9 mouse cellular contexts compared by ENCODE assay signal in genomic region chr19:6552302-6553028, GRCm38 (mm10). TPM values are rescaled to one million over a fixed set of nuclear protein-coding genes. Genes with fewer than 3 reads are reported as not detected.
DNase-seq lines count a peak whose midpoint lies in the region; ATAC-seq and TF ChIP-seq lines count a peak whose summit lies in the region.
"Had no signal": no experiment of that assay in that cellular context is flagged by ENCODE, and none has a peak within 500 bp of the region (broad histone marks: within the 10 kb centered on the region; RNA-seq: fewer than 3 reads in every experiment).

No protein-coding gene starts in this region.

- no peak overlapping the region for H3K4me3 ChIP-seq in ES-E14 (ENCODE audit: insufficient read depth in 1 of 2, low read depth in 1 of 2, low read length in 2 of 2, poor library complexity in 1 of 2, severe bottlenecking in 1 of 2)
- H3K4me3 ChIP-seq in forebrain, embryonic 14.5 days (ENCODE audit: low read depth, low read length): no peak overlapping the region
- no peak overlapping the region for H3K4me3 ChIP-seq in liver, adult 2 months (ENCODE audit: insufficient read depth, low read depth, low read length)
- H3K4me3 ChIP-seq in small intestine, adult 2 months (ENCODE audit: low read depth, low read length): no peak overlapping the region
- H3K4me3 ChIP-seq: megakaryocyte, embryonic 14.5 days had no signal

- no peaks in the 10 kb centered on the region for H3K27me3 ChIP-seq in forebrain, embryonic 14.5 days (replicated peaks; ENCODE audit: control insufficient read depth, insufficient read depth, low read length)
- H3K27me3 ChIP-seq in liver, adult 2 months (ENCODE audit: control insufficient read depth, insufficient read depth, low read length): no peaks in the 10 kb centered on the region
- H3K27me3 ChIP-seq in small intestine, adult 2 months (ENCODE audit: control insufficient read depth, insufficient read depth, low read length): no peaks in the 10 kb centered on the region

- no peaks in the 10 kb centered on the region for H3K9me3 ChIP-seq in ES-E14 (ENCODE audit: control insufficient read depth, insufficient read depth, low read depth, low read length)
- H3K9me3 ChIP-seq in forebrain, embryonic 14.5 days (replicated peaks; ENCODE audit: control insufficient read depth, low read length): no peaks in the 10 kb centered on the region
- H3K9me3 ChIP-seq: megakaryocyte, embryonic 14.5 days had no signal

- in situ Hi-C loops in ES-E14 (cut with MboI; ENCODE audit: low sequenced_read_pairs in 2 of 2, unreplicated experiment in 2 of 2): no loop called here

- H3K27ac ChIP-seq in ES-E14 (ENCODE audit: insufficient read depth, low read depth, low read length, poor library complexity, severe bottlenecking): no peak overlapping the region
- no peak overlapping the region for H3K27ac ChIP-seq in forebrain, embryonic 14.5 days (ENCODE audit: low read depth, low read length)
- no peak overlapping the region for H3K27ac ChIP-seq in liver, adult 2 months (replicated peaks; ENCODE audit: insufficient read depth, low read depth, low read length)
- no peak overlapping the region for H3K27ac ChIP-seq in small intestine, adult 2 months (ENCODE audit: insufficient read depth, low read depth, low read length)

- H3K36me3 ChIP-seq in ES-E14 (ENCODE audit: control insufficient read depth, insufficient read depth, low read length, poor library complexity, severe bottlenecking): no peaks in the 10 kb centered on the region
- no peaks in the 10 kb centered on the region for H3K36me3 ChIP-seq in forebrain, embryonic 14.5 days (ENCODE audit: control insufficient read depth, insufficient read depth, low read length)
- H3K36me3 ChIP-seq in liver, adult 2 months (ENCODE audit: control insufficient read depth, insufficient read depth, low read length): no peaks in the 10 kb centered on the region
- H3K36me3 ChIP-seq in small intestine, adult 2 months (ENCODE audit: control insufficient read depth, insufficient read depth, low read length): no peaks in the 10 kb centered on the region

- H3K9ac ChIP-seq in ES-E14 (ENCODE audit: insufficient read depth, low read depth, low read length, poor library complexity, severe bottlenecking): no peak overlapping the region
- no peak overlapping the region for H3K9ac ChIP-seq in forebrain, embryonic 14.5 days (ENCODE audit: low read length)
- H3K9ac ChIP-seq in liver, adult 2 months (ENCODE audit: low read depth, low read length): no peak overlapping the region

- WGBS in forebrain, embryonic 14.5 days: 89% methylated on average over 4 of the region's 4 CpGs
- 78% methylated on average over 4 of the region's 4 CpGs for WGBS in liver, adult 2 months
- WGBS in small intestine, adult 2 months: 74% methylated on average over 4 of the region's 4 CpGs

- peak; percentile 86 for TF ChIP-seq CTCF in liver, adult 2 months (IDR thresholded peaks at IDR 0.05; ENCODE audit: low read depth, low read length)
- peak; percentile 62; the same call in 1 of the 2 replicates for TF ChIP-seq CTCF in small intestine, adult 2 months (IDR thresholded peaks at IDR 0.05; ENCODE audit: extremely low read depth, insufficient read length, insufficient replicate concordance, low read depth, low read length)

- no peak overlapping the region for H3K4me2 ChIP-seq in forebrain, embryonic 14.5 days (ENCODE audit: low read length)

- DNase-seq in layer of hippocampus, postnatal 10 days (ENCODE audit: low spot score in 2 of 2): peak; percentile 80 to 85
- no peak for DNase-seq in layer of hippocampus, adult 11-12 months (ENCODE audit: low spot score)
- DNase-seq in ES-E14 (ENCODE audit: low read depth, low spot score): peak; percentile 44
- DNase-seq in brain, adult 2 months (ENCODE audit: low read depth, low spot score): peak; percentile 82
- DNase-seq in forebrain, embryonic 14.5 days (ENCODE audit: low spot score): no peak
- peak; percentile 67 for DNase-seq in liver, adult 2 months (ENCODE audit: extremely low read depth, low read depth, low spot score)
- no peak for DNase-seq in yolk sac, embryonic 10.5 days (ENCODE audit: low spot score)

- no peaks in the 10 kb centered on the region for H3K79me2 ChIP-seq in liver, adult 2 months (ENCODE audit: control insufficient read depth, insufficient read depth, low read length)

- 0 out of 2 replicates have a peak, but pooled peaks have one; percentile 34 for ATAC-seq in forebrain, embryonic 14.5 days

- TF ChIP-seq POLR2A in liver, adult 2 months (IDR thresholded peaks at IDR 0.05; ENCODE audit: extremely low read depth, insufficient read depth, low read length): no peak
- no peak for TF ChIP-seq POLR2A in small intestine, adult 2 months (IDR thresholded peaks at IDR 0.05; ENCODE audit: low read depth, low read length)

- H3K4me1 ChIP-seq in ES-E14 (ENCODE audit: control insufficient read depth in 2 of 2, insufficient read depth in 2 of 2, low read length in 2 of 2, poor library complexity in 1 of 2): no peaks in the 10 kb centered on the region
- H3K4me1 ChIP-seq in forebrain, embryonic 14.5 days (ENCODE audit: control insufficient read depth, insufficient read depth, low read length): peaks cover 6% of the 10 kb centered on the region; the same call in 1 of the 2 replicates
- H3K4me1 ChIP-seq in liver, adult 2 months (ENCODE audit: control insufficient read depth, insufficient read depth, low read length): peaks cover 10% of the 10 kb centered on the region
- no peaks in the 10 kb centered on the region for H3K4me1 ChIP-seq in small intestine, adult 2 months (ENCODE audit: control insufficient read depth, insufficient read depth, insufficient read length, low read length)

TF ChIP-seq in ES-E14, 5 proteins besides CTCF, POLR2A, EP300 and RAD21:
- TF ChIP-seq CHD2 (IDR thresholded peaks at IDR 0.05; ENCODE audit: low read depth, low read length): no peak
- no peak for TF ChIP-seq ZC3H11A (IDR thresholded peaks at IDR 0.05; ENCODE audit: borderline replicate concordance, low read depth, low read length)
- no peak for TF ChIP-seq ZNF384 (IDR thresholded peaks at IDR 0.05; ENCODE audit: low read depth, low read length)
- TF ChIP-seq MAFK (IDR thresholded peaks at IDR 0.05; ENCODE audit: insufficient read depth, low read depth, low read length): no peak
- TF ChIP-seq HCFC1 (IDR thresholded peaks at IDR 0.05; ENCODE audit: borderline replicate concordance, insufficient read depth, low read length): no peak

RNA-seq across cellular contexts. Expression of gene Slc22a12, which starts 9.6 kb away (rescaled TPM):
- 1 to 10 TPM in 1 of 2 experiments, under 1 TPM in 1; 0.71 to 1.3 TPM for total RNA-seq in layer of hippocampus, postnatal 10 days (2021)
- not detected in 2 replicates for total RNA-seq in ES-E14 (2012; rRNA removed)
- polyA plus RNA-seq in forebrain, embryonic 14.5 days (2014; fragmentation: Nextera tagmentation; extraction: Ambion mirVana): not detected in 2 replicates
- total RNA-seq in liver, adult 2 months (2014; rRNA removed): 0.34 TPM in 1 of 2 replicates, not detected in the other
- polyA plus RNA-seq in liver, adult 2 months (2012; rRNA removed): not detected in 2 replicates
- not detected in 2 replicates for polyA plus RNA-seq in small intestine, adult 2 months (2012; rRNA removed)

Comparison
In these comparisons a context has a peak if more than half of its experiments do, and no peak if none do; other contexts are left out.
1. DNase-seq: peak in layer of hippocampus, postnatal 10 days (2 of 2), ES-E14 (single experiment), brain, adult 2 months (single experiment) and liver, adult 2 months (single experiment); none in layer of hippocampus, adult 11-12 months (single experiment), forebrain, embryonic 14.5 days (single experiment) and yolk sac, embryonic 10.5 days (single experiment).